Mouse (Mus musculus) midbrain, embryonic 15.5 days (tissue): Measurements from ENCODE around the gene Brdt. TPM values are rescaled to one million over a fixed set of nuclear protein-coding genes. Genes with fewer than 3 reads are reported as not detected.
"Not testable (repeated sequence)": the region's sequence is repeated elsewhere in the genome, so short reads cannot be mapped to it uniquely, and the experiment has no call there.

Experiments
- ATAC-seq: fragments of 200-750 bp; cut with Nextera tagmentation; replicated peaks from 2 replicates; pipeline ENCODE4 v1.8.0; 2017; ENCODE audit warnings: moderate TSS enrichment
- H3K27ac ChIP-seq: fragments of 300-500 bp; sonication (generic); 2 replicates; pipeline ENCODE4 v1.5.1; 2015; ENCODE audit warnings: mild to moderate bottlenecking, inconsistent platforms
- H3K27me3 ChIP-seq: fragments of 300-500 bp; sonication (generic); replicated peaks from 2 replicates; pipeline ENCODE4 v1.6.1; 2015; ENCODE audit warnings: inconsistent platforms
- H3K36me3 ChIP-seq: fragments of 300-500 bp; sonication (generic); replicated peaks from 2 replicates; pipeline ENCODE4 v1.6.1; 2015; ENCODE audit warnings: inconsistent platforms
- H3K4me1 ChIP-seq: fragments of 300-500 bp; sonication (generic); 2 replicates; pipeline ENCODE4 v1.6.1; 2015; ENCODE audit warnings: inconsistent platforms
- H3K4me2 ChIP-seq: fragments of 300-500 bp; sonication (generic); 2 replicates; pipeline ENCODE4 v1.6.1; 2015; ENCODE audit warnings: inconsistent platforms, mild to moderate bottlenecking, moderate library complexity
- H3K4me3 ChIP-seq: fragments of 300-500 bp; sonication (generic); 2 replicates; pipeline ENCODE4 v1.5.1; 2015; ENCODE audit warnings: mild to moderate bottlenecking, inconsistent platforms
- H3K9ac ChIP-seq: fragments of 300-500 bp; sonication (generic); 2 replicates; pipeline ENCODE4 v1.6.1; 2015; ENCODE audit warnings: mild to moderate bottlenecking, inconsistent platforms
- H3K9me3 ChIP-seq: fragments of 300-500 bp; sonication (generic); 2 replicates; pipeline ENCODE4 v1.6.1; 2016; ENCODE audit warnings: inconsistent platforms
- WGBS: fragments of 180-500 bp; shearing (Covaris S2); methylation state at CpG from one replicate; pipeline ENCODE4 v1.1.7; 2015; ENCODE audit warnings: mixed read lengths; 5-methylcytosine and 5-hydroxymethylcytosine counted together
- polyA plus RNA-seq: library from polyadenylated mRNA; unstranded; fragments of >200 nt; fragmentation: Nextera tagmentation; extraction: Ambion mirVana; gene quantifications from 2 replicates; pipeline ENCODE4 v1.2.1, GENCODE M21; 2015

Gene Brdt
- polyA plus RNA-seq, 1 experiment from 2014 or later = 2.3 TPM

GRCm38 (mm10) chr5:107353981-107354380 lies 23.0 kb downstream of the Brdt start:
- H3K4me1 ChIP-seq = no peaks in the 10 kb centered on the region
- no peaks in the 10 kb centered on the region for H3K9me3 ChIP-seq
- H3K9ac ChIP-seq = no peak overlapping the region
- H3K27ac ChIP-seq = no peak overlapping the region
- H3K4me3 ChIP-seq = no peak overlapping the region
- no peak for ATAC-seq
- H3K36me3 ChIP-seq = no peaks in the 10 kb centered on the region
- 67% methylated on average over 3 of the region's 3 CpGs for WGBS
- H3K4me2 ChIP-seq = no peak overlapping the region
- no peaks in the 10 kb centered on the region for H3K27me3 ChIP-seq

- Histone ChIP-seq H3K9ac (no peak overlapping the region), H3K27ac (no peak overlapping the region), H3K36me3 (no peaks in the 10 kb centered on the region), H3K4me3 (no peak overlapping the region), H3K4me2 (no peak overlapping the region), H3K4me1 (peaks cover 3% of the 10 kb centered on the region), H3K27me3 (no peaks in the 10 kb centered on the region), H3K9me3 (no peaks in the 10 kb centered on the region)
- 45% methylated on average over 1 of the region's 1 CpGs for whole genome bisulfite sequencing
- no peak for ATAC-seq
These were observed 24.8 kb downstream of the Brdt start for GRCm38 (mm10) chr5:107355801-107356200.

- Histone ChIP-seq H3K9me3 (no peaks in the 10 kb centered on the region), H3K27ac (no peak overlapping the region), H3K4me2 (no peak overlapping the region), H3K36me3 (no peaks in the 10 kb centered on the region), H3K27me3 (no peaks in the 10 kb centered on the region), H3K4me1 (peaks cover 3% of the 10 kb centered on the region), H3K4me3 (no peak overlapping the region), H3K9ac (no peak overlapping the region)
- WGBS = 92% methylated on average over 8 of the region's 8 CpGs
- ATAC-seq = no peak
These were observed 26.8 kb downstream of the Brdt start for GRCm38 (mm10) chr5:107357723-107358122.

GRCm38 (mm10) chr5:107359395-107360053 lies 28.6 kb downstream of the Brdt start:
- H3K4me1 ChIP-seq = peaks cover 3% of the 10 kb centered on the region
- peak; percentile 96 for ATAC-seq
- WGBS = under 1% methylated on average over 33 of the region's 40 CpGs

GRCm38 (mm10) chr5:107360054-107360730 lies 29.2 kb downstream of the Brdt start:
- Histone ChIP-seq H3K4me3 (peak overlapping the region; percentile 59), H3K4me2 (peak overlapping the region; percentile 55), H3K4me1 (peaks cover 3% of the 10 kb centered on the region), H3K27ac (peak overlapping the region; percentile 80), H3K9ac (peak overlapping the region; percentile 57), H3K36me3 (no peaks in the 10 kb centered on the region), H3K27me3 (no peaks in the 10 kb centered on the region), H3K9me3 (no peaks in the 10 kb centered on the region)
- WGBS = 12% methylated on average over 9 of the region's 9 CpGs
- ATAC-seq = no peak; the same call in 1 of the 2 replicates

More at GRCm38 (mm10) chr5:107359395-107360053, 28.6 kb downstream of the Brdt start:
- peak overlapping the region; percentile 57 for H3K9ac ChIP-seq
- no peaks in the 10 kb centered on the region for H3K27me3 ChIP-seq
- peak overlapping the region; percentile 59 for H3K4me3 ChIP-seq
- no peaks in the 10 kb centered on the region for H3K36me3 ChIP-seq
- H3K27ac ChIP-seq = peak overlapping the region; percentile 80
- H3K9me3 ChIP-seq = no peaks in the 10 kb centered on the region
- H3K4me2 ChIP-seq = peak overlapping the region; percentile 55

GRCm38 (mm10) chr5:107370040-107370439 lies 39.1 kb downstream of the Brdt start:
- Histone ChIP-seq H3K4me3 (no peak overlapping the region), H3K36me3 (no peaks in the 10 kb centered on the region; the same call in 1 of the 2 replicates), H3K4me1 (no peaks in the 10 kb centered on the region), H3K27ac (no peak overlapping the region), H3K9me3 (no peaks in the 10 kb centered on the region), H3K4me2 (no peak overlapping the region), H3K9ac (no peak overlapping the region), H3K27me3 (no peaks in the 10 kb centered on the region)
- 57% methylated on average over 3 of the region's 3 CpGs for WGBS
- ATAC-seq = no peak

- Histone ChIP-seq H3K27ac (no peak overlapping the region), H3K27me3 (no peaks in the 10 kb centered on the region), H3K4me2 (no peak overlapping the region), H3K9ac (no peak overlapping the region), H3K4me1 (no peaks in the 10 kb centered on the region), H3K36me3 (no peaks in the 10 kb centered on the region; the same call in 1 of the 2 replicates), H3K9me3 (no peaks in the 10 kb centered on the region), H3K4me3 (no peak overlapping the region)
- 88% methylated on average over 5 of the region's 5 CpGs for WGBS
- ATAC-seq = no peak
These were observed 40.4 kb downstream of the Brdt start for GRCm38 (mm10) chr5:107371335-107371734.

- H3K36me3 ChIP-seq = no peaks in the 10 kb centered on the region; the same call in 1 of the 2 replicates
- no peaks in the 10 kb centered on the region for H3K27me3 ChIP-seq
- 86% methylated on average over 4 of the region's 4 CpGs for WGBS
- no peaks in the 10 kb centered on the region for H3K9me3 ChIP-seq
- no peak overlapping the region for H3K9ac ChIP-seq
- H3K4me3 ChIP-seq = no peak overlapping the region
- no peak overlapping the region for H3K4me2 ChIP-seq
- H3K4me1 ChIP-seq = no peaks in the 10 kb centered on the region
- no peak overlapping the region for H3K27ac ChIP-seq
- ATAC-seq = no peak
These were observed 42.3 kb downstream of the Brdt start for GRCm38 (mm10) chr5:107373256-107373655.

- ATAC-seq, H3K27me3 ChIP-seq: not testable (repeated sequence)
These were observed 55.5 kb downstream of the Brdt start for GRCm38 (mm10) chr5:107386448-107386847.

GRCm38 (mm10) chr5:107387788-107388187 lies 56.8 kb downstream of the Brdt start:
- Histone ChIP-seq H3K4me3 (no peak overlapping the region), H3K27me3 (no peaks in the 10 kb centered on the region), H3K27ac (no peak overlapping the region), H3K4me1 (no peaks in the 10 kb centered on the region), H3K9me3 (no peaks in the 10 kb centered on the region), H3K4me2 (no peak overlapping the region), H3K9ac (no peak overlapping the region), H3K36me3 (0 out of 2 replicates have a peak, but pooled peaks cover 3% of the 10 kb centered on the region)
- 89% methylated on average over 1 of the region's 1 CpGs for WGBS
- no peak for ATAC-seq

More at GRCm38 (mm10) chr5:107386448-107386847, 55.5 kb downstream of the Brdt start:
- not testable (repeated sequence) for H3K36me3 ChIP-seq, H3K9ac ChIP-seq, H3K4me3 ChIP-seq, H3K27ac ChIP-seq, H3K4me2 ChIP-seq, H3K9me3 ChIP-seq, H3K4me1 ChIP-seq

GRCm38 (mm10) chr5:107389373-107389772 lies 58.4 kb downstream of the Brdt start:
- H3K4me2 ChIP-seq = no peak overlapping the region
- 0 out of 2 replicates have a peak, but pooled peaks cover 3% of the 10 kb centered on the region for H3K36me3 ChIP-seq
- WGBS = 91% methylated on average over 2 of the region's 2 CpGs

GRCm38 (mm10) chr5:107394437-107394836 lies 63.5 kb downstream of the Brdt start:
- Histone ChIP-seq H3K27ac (no peak overlapping the region), H3K4me2 (no peak overlapping the region), H3K36me3 (0 out of 2 replicates have a peak, but pooled peaks cover 3% of the 10 kb centered on the region), H3K4me1 (no peaks in the 10 kb centered on the region), H3K9me3 (no peaks in the 10 kb centered on the region), H3K9ac (no peak overlapping the region), H3K4me3 (no peak overlapping the region), H3K27me3 (no peaks in the 10 kb centered on the region)
- ATAC-seq = no peak
- WGBS = 72% methylated on average over 2 of the region's 2 CpGs

More at GRCm38 (mm10) chr5:107389373-107389772, 58.4 kb downstream of the Brdt start:
- Histone ChIP-seq H3K27me3 (no peaks in the 10 kb centered on the region), H3K9me3 (no peaks in the 10 kb centered on the region), H3K4me1 (no peaks in the 10 kb centered on the region), H3K4me3 (no peak overlapping the region), H3K9ac (no peak overlapping the region), H3K27ac (no peak overlapping the region)
- no peak for ATAC-seq
